Mouse (Mus musculus) hindbrain, embryonic 14.5 days (tissue): ENCODE data around the gene Trnp1. TPM values are rescaled to one million over a fixed set of nuclear protein-coding genes. Genes with fewer than 3 reads are reported as not detected.

ENCODE experiments used
- ATAC-seq: fragments of 200-750 bp; cut with Nextera tagmentation; 2 replicates; pipeline ENCODE4 v1.8.0; 2017; ENCODE audit warnings: moderate number of reproducible peaks, mild to moderate bottlenecking, moderate TSS enrichment, moderate library complexity; ENCODE audit not compliant: low FRiP score
- DNase-seq: peaks from one replicate; pipeline ENCODE4 v3.0.0-alpha.2; 2015; ENCODE audit warnings: low spot score
- H3K27ac ChIP-seq: fragments of 300-500 bp; sonication (generic); 2 replicates; pipeline ENCODE4 v1.5.1; 2014; ENCODE audit warnings: mild to moderate bottlenecking, moderate library complexity
- H3K27me3 ChIP-seq: fragments of 300-500 bp; sonication (generic); 2 replicates; pipeline ENCODE4 v1.6.1; 2014; ENCODE audit warnings: mild to moderate bottlenecking, low read length, mixed read lengths; ENCODE audit not compliant: control insufficient read depth, insufficient read depth
- H3K36me3 ChIP-seq: fragments of 300-500 bp; sonication (generic); replicated peaks from 2 replicates; pipeline ENCODE4 v1.6.1; 2014; ENCODE audit not compliant: control insufficient read depth, insufficient read depth
- H3K4me1 ChIP-seq: fragments of 300-500 bp; sonication (generic); replicated peaks from 2 replicates; pipeline ENCODE4 v1.6.1; 2014; ENCODE audit warnings: antibody characterized with exemption, low read length, mixed read lengths; ENCODE audit not compliant: control insufficient read depth, insufficient read depth
- H3K4me2 ChIP-seq: fragments of 300-500 bp; sonication (generic); replicated peaks from 2 replicates; pipeline ENCODE4 v1.6.1; 2014; ENCODE audit warnings: mild to moderate bottlenecking, moderate library complexity
- H3K4me3 ChIP-seq: fragments of 300-500 bp; sonication (generic); replicated peaks from 2 replicates; pipeline ENCODE4 v1.5.1; 2014; ENCODE audit warnings: mild to moderate bottlenecking, low read length
- H3K9ac ChIP-seq: fragments of 300-500 bp; sonication (generic); 2 replicates; pipeline ENCODE4 v1.6.1; 2014
- H3K9me3 ChIP-seq: fragments of 300-500 bp; sonication (generic); 2 replicates; pipeline ENCODE4 v1.6.1; 2016; ENCODE audit warnings: low read length; ENCODE audit not compliant: control insufficient read depth
- WGBS: fragments of 180-500 bp; shearing (Covaris S2); extraction: QIAGEN DNeasy Blood & Tissue Kit; methylation state at CpG from one replicate; pipeline ENCODE4 v1.1.7; 2014; 5-methylcytosine and 5-hydroxymethylcytosine counted together
- polyA plus RNA-seq: library from polyadenylated mRNA; unstranded; fragments of >200 nt; fragmentation: Nextera tagmentation; extraction: Ambion mirVana; gene quantifications from 2 replicates; pipeline ENCODE4 v1.2.1, GENCODE M21; 2014

Trnp1 gene
- polyA plus RNA-seq, 1 experiment from 2014 or later = 12.3 TPM

DNA sequence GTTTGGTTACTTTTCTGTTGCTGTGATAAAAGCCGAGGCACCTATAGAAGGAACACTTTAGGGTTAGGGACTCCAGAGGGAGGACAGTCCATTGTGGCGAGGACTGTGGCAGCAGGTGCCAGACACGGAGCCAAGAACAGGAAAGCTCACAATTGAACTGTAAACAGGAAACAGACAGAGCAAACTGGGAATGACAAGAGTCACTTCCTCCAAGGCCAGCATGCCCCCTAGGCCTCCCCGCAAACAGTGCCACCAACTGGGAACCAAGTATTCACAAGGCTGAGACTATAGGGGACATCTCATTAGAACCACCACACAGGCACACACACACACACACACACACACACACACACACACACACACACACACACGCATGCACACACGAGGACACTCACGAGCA lies 45.9 kb downstream of the Trnp1 start:
- WGBS = 74% methylated on average over 7 of the region's 7 CpGs
- Histone ChIP-seq H3K4me2 (no peak overlapping the region), H3K27me3 (no peaks in the 10 kb centered on the region), H3K4me3 (no peak overlapping the region), H3K27ac (no peak overlapping the region), H3K36me3 (no peaks in the 10 kb centered on the region), H3K4me1 (no peaks in the 10 kb centered on the region), H3K9me3 (no peaks in the 10 kb centered on the region), H3K9ac (no peak overlapping the region)
- ATAC-seq (no peak), DNase-seq (no peak)

DNA sequence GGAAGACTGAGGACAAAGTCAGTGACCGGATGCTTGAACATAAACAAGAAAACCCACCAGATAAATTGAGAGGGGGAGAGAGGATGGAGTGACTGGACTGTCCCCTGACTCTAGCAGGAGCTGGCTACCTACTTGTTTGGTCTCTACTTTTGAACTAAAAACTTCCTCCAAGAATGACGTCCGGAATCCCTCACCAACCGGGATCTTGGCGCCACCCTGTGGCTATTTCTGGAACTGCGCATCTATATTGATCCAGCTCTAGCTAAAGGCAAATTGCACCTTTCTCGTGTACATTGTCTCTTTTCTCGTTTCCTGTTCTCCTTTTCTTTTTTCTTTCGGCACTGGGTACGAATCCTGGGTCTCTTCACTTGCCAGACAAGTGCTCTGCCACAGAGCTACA lies 46.8 kb downstream of the Trnp1 start:
- H3K4me3 ChIP-seq = no peak overlapping the region
- no peak overlapping the region for H3K27ac ChIP-seq
- H3K27me3 ChIP-seq = no peaks in the 10 kb centered on the region
- no peak overlapping the region for H3K9ac ChIP-seq
- no peaks in the 10 kb centered on the region for H3K36me3 ChIP-seq
- WGBS = 11% methylated on average over 10 of the region's 10 CpGs
- H3K4me1 ChIP-seq = no peaks in the 10 kb centered on the region
- ATAC-seq (no peak), DNase-seq (peak; percentile 96)
- H3K4me2 ChIP-seq = no peak overlapping the region
- no peaks in the 10 kb centered on the region for H3K9me3 ChIP-seq

DNA sequence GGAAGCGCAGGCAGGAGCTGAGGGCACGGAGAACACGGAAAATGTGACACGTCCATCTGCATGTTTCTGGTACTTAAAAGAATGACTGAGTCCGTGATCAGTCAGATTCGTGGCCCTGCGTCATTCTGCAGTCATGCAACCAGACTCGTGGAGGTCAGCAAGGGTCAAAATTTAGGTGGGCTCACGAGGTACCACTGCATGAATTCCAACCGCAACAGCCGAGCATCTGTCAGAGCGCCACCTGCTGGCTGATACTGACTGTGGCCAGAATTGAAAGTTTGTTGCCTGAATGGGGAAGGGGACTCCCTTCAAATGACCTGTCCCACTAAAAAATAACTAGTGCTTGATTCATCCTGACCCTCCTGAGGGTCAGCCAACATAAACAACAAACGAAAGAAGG lies 48.6 kb downstream of the Trnp1 start:
- no peaks in the 10 kb centered on the region for H3K36me3 ChIP-seq
- DNase-seq (peak; percentile 61), ATAC-seq (no peak)
- WGBS = 13% methylated on average over 13 of the region's 13 CpGs
- no peak overlapping the region for H3K4me3 ChIP-seq
- no peaks in the 10 kb centered on the region for H3K27me3 ChIP-seq
- no peaks in the 10 kb centered on the region for H3K9me3 ChIP-seq
- no peak overlapping the region for H3K27ac ChIP-seq
- H3K4me1 ChIP-seq = no peaks in the 10 kb centered on the region
- no peak overlapping the region for H3K9ac ChIP-seq
- peak overlapping the region; percentile 23; the same call in 1 of the 2 replicates for H3K4me2 ChIP-seq

DNA sequence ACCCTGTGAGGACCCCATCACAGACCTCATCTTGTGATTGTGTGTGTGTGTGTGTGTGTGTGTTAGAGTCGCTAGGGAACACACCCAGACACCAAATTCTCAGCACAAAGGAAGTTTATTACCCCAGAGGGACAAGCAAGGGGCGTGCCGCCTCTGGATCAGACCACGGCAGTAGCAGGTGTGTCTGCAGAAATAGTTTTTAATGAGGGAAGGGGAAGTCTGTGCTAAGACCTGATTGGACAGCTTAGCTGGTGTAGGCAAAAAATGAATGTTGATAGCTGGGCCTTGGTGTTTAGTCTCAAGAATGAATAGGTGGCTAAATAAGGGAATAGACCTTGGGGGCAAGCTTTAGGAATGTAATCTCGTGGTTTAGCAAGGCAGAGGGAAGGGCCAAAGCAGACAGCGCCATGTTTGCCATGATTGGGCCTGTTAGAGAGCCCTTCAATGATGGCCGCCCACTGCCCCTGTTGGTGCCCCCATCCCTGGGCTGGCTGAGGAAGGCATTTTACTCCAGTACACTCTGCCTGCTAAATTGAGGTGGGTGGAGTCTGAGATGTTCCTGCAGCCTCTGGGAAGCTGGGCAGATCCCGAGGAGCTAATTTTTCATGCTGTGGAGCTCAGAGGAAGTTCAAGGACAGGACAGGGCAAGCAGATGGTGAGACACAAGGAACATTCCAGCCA lies 49.5 kb downstream of the Trnp1 start:
- Histone ChIP-seq H3K4me1 (no peaks in the 10 kb centered on the region), H3K9me3 (no peaks in the 10 kb centered on the region), H3K36me3 (no peaks in the 10 kb centered on the region), H3K27ac (no peak overlapping the region), H3K9ac (no peak overlapping the region), H3K4me2 (no peak overlapping the region), H3K4me3 (no peak overlapping the region), H3K27me3 (no peaks in the 10 kb centered on the region)
- 67% methylated on average over 8 of the region's 8 CpGs for WGBS
- ATAC-seq (no peak), DNase-seq (no peak)

DNA sequence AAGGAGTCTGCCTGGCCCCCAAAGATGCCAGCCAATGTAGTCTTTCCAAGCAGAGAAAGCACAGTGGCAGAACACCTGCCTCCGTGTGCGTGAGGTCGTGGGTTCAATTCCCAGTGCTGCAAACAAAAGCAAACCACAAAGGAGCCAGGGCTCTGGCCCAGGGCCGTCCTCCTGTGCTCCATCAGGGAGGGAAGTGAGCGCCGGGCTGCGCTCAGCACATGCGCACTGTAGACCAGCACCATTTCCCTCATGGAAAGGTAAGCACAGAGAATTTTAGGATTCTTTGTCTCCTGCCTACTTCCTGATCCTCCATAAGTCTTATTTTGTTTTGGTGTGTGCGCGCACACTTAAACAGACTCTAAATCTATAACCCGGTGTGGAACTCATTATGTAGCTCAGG lies 50.4 kb downstream of the Trnp1 start:
- Histone ChIP-seq H3K27ac (no peak overlapping the region), H3K9me3 (no peaks in the 10 kb centered on the region), H3K4me3 (no peak overlapping the region), H3K36me3 (no peaks in the 10 kb centered on the region), H3K4me2 (no peak overlapping the region), H3K4me1 (no peaks in the 10 kb centered on the region), H3K27me3 (no peaks in the 10 kb centered on the region), H3K9ac (no peak overlapping the region)
- ATAC-seq (no peak), DNase-seq (no peak)
- 70% methylated on average over 11 of the region's 11 CpGs for WGBS

DNA sequence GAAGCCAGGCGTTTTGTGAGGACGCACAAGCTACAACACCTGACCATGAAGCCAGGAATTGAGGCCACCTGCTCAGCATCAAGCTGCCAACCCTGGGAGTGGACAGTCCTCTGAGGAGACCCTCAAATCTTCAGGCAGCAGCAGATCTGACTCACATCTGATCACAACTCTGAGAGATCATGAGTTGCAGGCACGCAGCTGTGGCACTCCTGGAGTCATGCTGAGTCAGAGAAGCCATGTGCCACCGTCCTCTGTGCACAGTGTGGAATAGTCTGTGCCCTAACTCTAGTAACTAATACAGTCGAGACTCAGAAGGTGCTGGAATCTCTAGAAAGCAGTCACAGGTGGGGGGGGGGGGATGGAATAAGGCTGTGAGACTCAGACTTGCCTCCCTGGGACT lies 51.0 kb downstream of the Trnp1 start:
- ATAC-seq (no peak), DNase-seq (no peak)
- H3K27ac ChIP-seq = no peak overlapping the region
- H3K4me1 ChIP-seq = no peaks in the 10 kb centered on the region
- H3K9ac ChIP-seq = no peak overlapping the region
- no peak overlapping the region for H3K4me2 ChIP-seq
- H3K27me3 ChIP-seq = no peaks in the 10 kb centered on the region
- H3K4me3 ChIP-seq = no peak overlapping the region
- no peaks in the 10 kb centered on the region for H3K36me3 ChIP-seq
- H3K9me3 ChIP-seq = no peaks in the 10 kb centered on the region
- WGBS = 56% methylated on average over 5 of the region's 5 CpGs

- H3K4me2 ChIP-seq = no peak overlapping the region
- H3K9ac ChIP-seq = no peak overlapping the region
- H3K36me3 ChIP-seq = no peaks in the 10 kb centered on the region
- H3K4me1 ChIP-seq = no peaks in the 10 kb centered on the region
- DNase-seq (no peak), ATAC-seq (no peak)
- 92% methylated on average over 5 of the region's 5 CpGs for WGBS
- H3K27me3 ChIP-seq = no peaks in the 10 kb centered on the region
- no peak overlapping the region for H3K4me3 ChIP-seq
- H3K27ac ChIP-seq = no peak overlapping the region
- H3K9me3 ChIP-seq = no peaks in the 10 kb centered on the region
Observed at GRCm38 (mm10) chr4:133445727-133446126, 52.6 kb downstream of the Trnp1 start.

GRCm38 (mm10) chr4:133443085-133443484 lies 55.3 kb downstream of the Trnp1 start:
- Histone ChIP-seq H3K9me3 (no peaks in the 10 kb centered on the region), H3K27ac (peak overlapping the region; percentile 41; the same call in 1 of the 2 replicates), H3K9ac (no peak overlapping the region), H3K4me3 (no peak overlapping the region), H3K4me2 (no peak overlapping the region), H3K27me3 (no peaks in the 10 kb centered on the region), H3K36me3 (no peaks in the 10 kb centered on the region), H3K4me1 (peaks cover 13% of the 10 kb centered on the region)
- DNase-seq (no peak), ATAC-seq (0 out of 2 replicates have a peak, but pooled peaks have one; percentile 42)
- WGBS = 50% methylated on average over 5 of the region's 5 CpGs

DNA sequence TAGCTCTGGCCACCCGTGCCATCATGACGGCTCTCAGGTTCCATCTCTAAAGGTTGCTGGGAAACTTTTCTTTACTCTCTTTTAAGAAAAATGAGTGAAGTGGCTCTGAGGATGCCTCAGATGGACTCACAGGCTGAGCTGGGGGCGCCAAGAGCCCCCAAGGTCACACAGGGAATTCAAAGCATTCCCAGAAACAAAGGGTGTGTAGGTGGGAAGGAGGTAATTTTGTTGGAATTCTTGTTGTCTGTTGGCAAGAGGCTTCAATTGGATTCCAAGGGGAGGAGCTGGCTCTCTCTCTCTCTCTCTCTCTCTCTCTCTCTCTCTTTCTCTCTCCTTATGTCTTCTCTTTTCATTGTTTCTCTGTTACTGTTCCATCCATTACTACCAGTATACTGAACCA lies 56.2 kb downstream of the Trnp1 start:
- Histone ChIP-seq H3K27me3 (no peaks in the 10 kb centered on the region), H3K9ac (no peak overlapping the region), H3K9me3 (no peaks in the 10 kb centered on the region), H3K36me3 (no peaks in the 10 kb centered on the region), H3K27ac (no peak overlapping the region), H3K4me3 (no peak overlapping the region), H3K4me2 (no peak overlapping the region), H3K4me1 (peaks cover 13% of the 10 kb centered on the region)
- DNase-seq (no peak), ATAC-seq (no peak)
- WGBS = 35% methylated on average over 3 of the region's 3 CpGs
